Mouse (Mus musculus) spleen, postnatal 4 days (tissue): ENCODE data around the gene Ostf1.

Experiments used
- DNase-seq, 2 experiments: peaks; one replicate each; pipeline ENCODE4 v3.0.0; 2022; ENCODE audit warnings: low spot score in 2 of 2

Ostf1 gene

GRCm38 (mm10) chr19:18568828-18569430, 62.7 kb downstream of the Ostf1 start:
- DNase-seq = no peak

GRCm38 (mm10) chr19:18567936-18568827, 63.4 kb downstream of the Ostf1 start:
- peak in 1 of 2 experiments; percentile 60 for DNase-seq

- peak in 1 of 2 experiments; percentile 64 for DNase-seq
Measured at GRCm38 (mm10) chr19:18567501-18567900, 64.1 kb downstream of the Ostf1 start.

GRCm38 (mm10) chr19:18557708-18558107, 73.9 kb downstream of the Ostf1 start:
- DNase-seq = no peak

- DNase-seq = no peak
Measured at GRCm38 (mm10) chr19:18555645-18556044, 76.0 kb downstream of the Ostf1 start.

- no peak for DNase-seq
Measured at GRCm38 (mm10) chr19:18548668-18549067, 83.0 kb downstream of the Ostf1 start.
